Mouse (Mus musculus): ENCODE results near the gene Spon1. TPM values are rescaled to one million over a fixed set of nuclear protein-coding genes. Genes with fewer than 3 reads are reported as not detected.

The Spon1 gene
- polyA plus RNA-seq, 1 experiment, result not detected

DNA sequence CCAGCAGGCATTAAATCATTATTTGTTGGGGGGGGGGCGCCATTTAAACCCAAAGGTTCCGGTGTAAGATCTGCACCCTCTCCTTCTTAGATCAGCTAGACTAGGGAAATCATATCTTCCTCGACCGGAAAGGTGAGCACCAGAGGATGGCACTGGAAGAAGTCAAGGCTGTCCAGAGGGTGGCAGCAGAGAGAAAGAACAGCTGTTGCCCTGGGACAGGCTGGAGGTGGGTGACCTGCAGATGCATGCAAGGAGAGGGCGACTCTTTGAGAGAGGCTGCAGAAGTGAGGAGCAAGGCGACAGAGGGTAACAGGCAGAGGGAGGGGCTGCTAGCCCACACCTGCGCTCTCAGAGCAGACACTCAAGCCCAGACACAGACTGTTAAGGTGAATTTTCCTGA, 8.2 kb downstream of the Spon1 start:
- Histone ChIP-seq H3K4me3 (ENCODE audit: insufficient read depth, low read length) (no peak overlapping the region), H3K27ac (ENCODE audit: insufficient read depth, low read depth, low read length) (no peak overlapping the region), H3K4me1 (ENCODE audit: control insufficient read depth, insufficient read depth, low read length) (no peaks in the 10 kb centered on the region)
- 0 out of 2 replicates have a peak, but pooled peaks have one; percentile 9 for TF ChIP-seq CTCF (IDR thresholded peaks at IDR 0.05; ENCODE audit: low read depth, low read length)
- TF ChIP-seq POLR2A (IDR thresholded peaks at IDR 0.05; ENCODE audit: borderline replicate concordance, low read depth, low read length), result no peak

DNA sequence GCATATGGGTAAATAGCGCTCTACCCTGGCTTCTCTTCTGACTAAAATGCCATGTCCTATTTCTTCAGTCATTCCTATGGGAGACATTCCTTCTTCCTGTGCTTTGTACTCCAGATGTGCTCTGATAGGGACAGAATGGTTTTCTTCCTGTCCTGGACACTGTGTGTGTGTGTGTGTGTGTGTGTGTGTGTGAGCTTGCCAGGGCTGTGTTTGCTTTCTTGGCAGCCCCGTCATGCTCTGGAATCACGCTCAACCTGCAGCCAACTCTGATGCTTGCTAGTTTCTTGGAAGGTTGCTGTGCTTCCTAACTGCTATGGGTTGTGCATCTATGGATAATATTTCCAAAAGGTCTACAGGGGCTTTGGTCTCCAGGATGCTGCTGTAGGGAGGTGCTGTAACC, 9.1 kb downstream of the Spon1 start:
- TF ChIP-seq POLR2A (IDR thresholded peaks at IDR 0.05; ENCODE audit: borderline replicate concordance, low read depth, low read length), result no peak
- TF ChIP-seq CTCF (IDR thresholded peaks at IDR 0.05; ENCODE audit: low read depth, low read length), result no peak
- Histone ChIP-seq H3K4me3 (ENCODE audit: insufficient read depth, low read length) (no peak overlapping the region), H3K4me1 (ENCODE audit: control insufficient read depth, insufficient read depth, low read length) (no peaks in the 10 kb centered on the region), H3K27ac (ENCODE audit: insufficient read depth, low read depth, low read length) (no peak overlapping the region)

DNA sequence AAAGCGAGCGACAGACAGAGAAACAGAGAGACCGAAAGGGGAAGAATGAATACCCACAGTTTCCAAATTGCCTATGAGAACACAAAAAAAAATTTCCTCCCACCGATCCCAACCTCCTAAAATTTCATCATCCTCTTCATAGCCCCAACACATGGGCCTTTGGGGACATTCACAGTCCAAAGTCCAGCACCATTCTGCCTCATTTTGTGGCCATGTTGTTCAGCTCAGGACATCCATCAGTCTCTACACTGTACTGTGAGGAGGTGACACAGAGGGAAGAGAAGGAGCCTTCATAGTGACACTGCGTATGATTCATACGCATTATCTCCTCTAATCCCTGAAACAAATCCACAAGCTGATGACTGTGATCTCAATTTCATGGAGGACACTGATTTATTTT, 12.7 kb downstream of the Spon1 start:
- H3K4me1 ChIP-seq (ENCODE audit: control insufficient read depth, insufficient read depth, low read length), result no peaks in the 10 kb centered on the region
- H3K4me3 ChIP-seq (ENCODE audit: insufficient read depth, low read length), result no peak overlapping the region
- TF ChIP-seq POLR2A (IDR thresholded peaks at IDR 0.05; ENCODE audit: borderline replicate concordance, low read depth, low read length) (no peak), CTCF (IDR thresholded peaks at IDR 0.05; ENCODE audit: low read depth, low read length) (no peak)
- no peak overlapping the region for H3K27ac ChIP-seq (ENCODE audit: insufficient read depth, low read depth, low read length)

DNA sequence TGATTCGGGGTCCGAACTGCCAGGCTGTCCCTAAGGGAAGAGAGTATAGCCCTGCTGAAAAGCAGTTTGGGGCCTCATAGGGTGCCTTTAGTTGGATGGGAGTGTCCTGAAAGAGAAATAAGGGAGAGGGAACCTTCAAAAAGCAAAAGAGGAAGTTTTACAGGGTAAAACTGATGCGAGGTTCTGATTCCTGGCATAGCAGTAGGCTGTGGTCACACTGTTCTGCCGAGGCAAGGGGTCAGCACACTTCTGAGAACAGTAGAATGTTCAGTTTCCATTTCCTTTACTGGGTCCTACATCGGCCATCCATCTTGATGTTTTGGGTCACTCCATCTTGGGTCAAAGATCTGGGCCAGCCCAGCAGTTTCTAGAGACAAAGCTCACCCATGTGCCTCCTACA, 14.5 kb downstream of the Spon1 start:
- Histone ChIP-seq H3K27ac (ENCODE audit: insufficient read depth, low read depth, low read length) (no peak overlapping the region), H3K4me3 (ENCODE audit: insufficient read depth, low read length) (no peak overlapping the region), H3K4me1 (ENCODE audit: control insufficient read depth, insufficient read depth, low read length) (no peaks in the 10 kb centered on the region)
- no peak for TF ChIP-seq CTCF (IDR thresholded peaks at IDR 0.05; ENCODE audit: low read depth, low read length)
- TF ChIP-seq POLR2A (IDR thresholded peaks at IDR 0.05; ENCODE audit: borderline replicate concordance, low read depth, low read length), result no peak

DNA sequence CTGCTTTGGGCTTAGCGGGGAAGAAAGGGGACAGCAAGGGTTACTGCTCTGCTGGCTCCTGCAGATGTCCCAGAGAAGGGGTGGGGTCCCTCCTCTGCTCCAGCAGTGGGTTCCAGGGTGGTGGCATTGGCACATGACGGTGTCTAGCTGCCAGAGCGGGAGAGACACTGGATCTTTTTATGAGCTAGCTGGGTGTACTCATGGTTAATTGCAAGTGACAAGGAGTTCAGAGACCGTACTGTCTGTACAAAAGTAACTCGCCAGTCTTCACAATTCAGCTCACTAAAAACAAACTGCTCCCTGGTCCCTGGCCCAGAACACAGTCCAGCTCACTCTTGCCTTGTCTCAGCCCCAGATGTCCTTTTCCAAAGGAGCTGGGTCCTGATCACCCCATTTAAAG, 26.2 kb downstream of the Spon1 start:
- no peak overlapping the region for H3K27ac ChIP-seq (ENCODE audit: insufficient read depth, low read depth, low read length)
- no peak overlapping the region for H3K4me3 ChIP-seq (ENCODE audit: insufficient read depth, low read length)
- TF ChIP-seq POLR2A (IDR thresholded peaks at IDR 0.05; ENCODE audit: borderline replicate concordance, low read depth, low read length), result no peak
- TF ChIP-seq CTCF (IDR thresholded peaks at IDR 0.05; ENCODE audit: low read depth, low read length), result no peak
- no peaks in the 10 kb centered on the region for H3K4me1 ChIP-seq (ENCODE audit: control insufficient read depth, insufficient read depth, low read length)

DNA sequence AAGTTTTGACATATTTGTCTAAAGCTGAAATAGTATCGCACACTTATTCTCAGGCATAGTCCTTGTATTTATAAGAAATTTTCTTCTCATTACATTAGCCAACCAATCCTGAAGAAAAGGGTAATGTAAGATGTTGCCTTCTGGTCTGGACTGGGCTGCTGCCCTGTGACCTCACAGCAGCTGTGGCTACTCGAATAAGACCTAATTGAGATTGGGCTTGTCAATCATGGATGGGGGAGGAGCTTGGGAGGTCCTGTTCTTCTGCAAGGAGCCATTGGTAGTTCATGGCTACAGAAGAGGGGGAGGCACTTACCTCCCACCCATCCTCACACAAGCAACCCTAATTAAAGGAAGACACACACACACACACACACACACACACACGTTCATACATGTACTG, 27.1 kb downstream of the Spon1 start:
- Histone ChIP-seq H3K27ac (ENCODE audit: insufficient read depth, low read depth, low read length) (no peak overlapping the region), H3K4me1 (ENCODE audit: control insufficient read depth, insufficient read depth, low read length) (no peaks in the 10 kb centered on the region)
- no peak for TF ChIP-seq CTCF (IDR thresholded peaks at IDR 0.05; ENCODE audit: low read depth, low read length)
- no peak for TF ChIP-seq POLR2A (IDR thresholded peaks at IDR 0.05; ENCODE audit: borderline replicate concordance, low read depth, low read length)

DNA sequence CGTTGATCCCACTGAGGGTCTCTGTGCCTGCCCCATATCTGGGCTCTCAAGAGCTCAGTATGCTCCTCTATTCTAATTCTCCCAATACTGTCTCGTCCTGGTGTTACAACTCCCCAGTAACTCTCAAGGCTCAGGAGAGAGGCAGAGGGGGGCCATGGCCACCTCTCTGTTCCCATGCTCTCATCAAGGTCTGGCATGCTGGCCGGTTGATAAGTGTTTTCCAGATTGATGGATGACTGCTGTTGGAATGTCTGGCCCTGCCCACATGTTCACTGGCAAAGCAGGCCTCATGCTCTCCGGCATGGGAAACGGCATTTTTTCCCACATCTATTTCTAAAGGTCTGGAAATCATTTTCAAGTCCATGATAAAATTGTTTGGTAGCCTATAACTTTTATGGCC, 29.4 kb downstream of the Spon1 start:
- no peak overlapping the region for H3K4me3 ChIP-seq (ENCODE audit: insufficient read depth, low read length)
- H3K27ac ChIP-seq (ENCODE audit: insufficient read depth, low read depth, low read length), result no peak overlapping the region
- no peaks in the 10 kb centered on the region for H3K4me1 ChIP-seq (ENCODE audit: control insufficient read depth, insufficient read depth, low read length)
- TF ChIP-seq POLR2A (IDR thresholded peaks at IDR 0.05; ENCODE audit: borderline replicate concordance, low read depth, low read length), result no peak
- TF ChIP-seq CTCF (IDR thresholded peaks at IDR 0.05; ENCODE audit: low read depth, low read length), result no peak

More for the DNA sequence above, 27.1 kb downstream of the Spon1 start:
- H3K4me3 ChIP-seq (ENCODE audit: insufficient read depth, low read length), result no peak overlapping the region

DNA sequence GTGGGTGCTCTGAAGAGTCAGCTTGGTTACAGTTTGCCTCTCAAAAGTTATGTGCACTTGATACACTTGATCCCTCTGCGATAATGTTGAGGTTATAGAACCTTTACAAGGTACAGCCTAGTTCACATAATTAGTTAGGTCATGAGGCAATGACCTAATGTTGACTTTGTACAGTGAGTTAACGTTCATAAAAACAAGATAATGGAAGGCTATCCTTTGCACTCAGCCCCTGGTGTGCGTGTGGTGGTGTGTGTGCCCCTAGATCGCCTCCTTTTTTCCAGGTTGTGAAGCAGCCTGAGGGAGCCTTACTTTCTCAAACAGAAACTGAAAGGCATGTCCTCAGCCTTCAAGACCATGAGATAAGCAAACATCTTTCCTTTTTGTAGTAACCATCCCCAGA, 31.3 kb downstream of the Spon1 start:
- Histone ChIP-seq H3K4me3 (ENCODE audit: insufficient read depth, low read length) (no peak overlapping the region), H3K4me1 (ENCODE audit: control insufficient read depth, insufficient read depth, low read length) (no peaks in the 10 kb centered on the region)
- TF ChIP-seq POLR2A (IDR thresholded peaks at IDR 0.05; ENCODE audit: borderline replicate concordance, low read depth, low read length) (no peak), CTCF (IDR thresholded peaks at IDR 0.05; ENCODE audit: low read depth, low read length) (no peak)

DNA sequence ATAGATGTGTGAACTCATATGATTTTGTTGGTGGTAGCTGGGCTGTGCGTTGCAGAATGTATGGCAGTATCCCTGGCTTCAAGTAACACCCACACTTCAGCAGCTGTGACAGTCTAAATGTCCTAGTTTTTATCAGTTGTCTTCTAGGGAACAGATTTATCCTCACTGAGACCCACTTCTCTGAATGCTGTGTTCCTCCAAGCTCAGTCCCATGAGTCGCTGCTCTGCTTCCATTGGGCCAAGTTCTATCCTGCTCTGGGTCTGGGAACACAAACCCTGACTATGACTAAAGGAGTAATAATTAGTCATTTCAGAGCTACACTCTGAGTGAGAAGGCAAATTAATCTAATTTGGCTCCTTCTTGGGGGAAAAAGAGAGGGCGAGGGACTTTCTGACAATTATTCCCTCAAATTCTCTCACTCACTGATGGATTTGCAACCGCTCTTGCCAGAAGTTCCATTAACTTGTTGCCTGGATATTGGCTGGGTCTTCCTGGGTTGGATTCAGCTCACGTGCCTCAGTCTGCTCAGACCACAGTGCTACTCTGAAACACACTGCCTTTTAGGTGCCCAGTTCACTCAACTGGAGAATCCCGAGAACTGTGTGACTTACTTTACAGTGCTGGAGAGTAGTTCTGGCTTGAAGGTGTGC, 32.9 kb downstream of the Spon1 start:
- H3K4me3 ChIP-seq (ENCODE audit: insufficient read depth, low read length), result no peak overlapping the region
- TF ChIP-seq POLR2A (IDR thresholded peaks at IDR 0.05; ENCODE audit: borderline replicate concordance, low read depth, low read length), result no peak
- no peak for TF ChIP-seq CTCF (IDR thresholded peaks at IDR 0.05; ENCODE audit: low read depth, low read length)
- no peaks in the 10 kb centered on the region for H3K4me1 ChIP-seq (ENCODE audit: control insufficient read depth, insufficient read depth, low read length)

More for the DNA sequence above, 31.3 kb downstream of the Spon1 start:
- no peak overlapping the region for H3K27ac ChIP-seq (ENCODE audit: insufficient read depth, low read depth, low read length)

DNA sequence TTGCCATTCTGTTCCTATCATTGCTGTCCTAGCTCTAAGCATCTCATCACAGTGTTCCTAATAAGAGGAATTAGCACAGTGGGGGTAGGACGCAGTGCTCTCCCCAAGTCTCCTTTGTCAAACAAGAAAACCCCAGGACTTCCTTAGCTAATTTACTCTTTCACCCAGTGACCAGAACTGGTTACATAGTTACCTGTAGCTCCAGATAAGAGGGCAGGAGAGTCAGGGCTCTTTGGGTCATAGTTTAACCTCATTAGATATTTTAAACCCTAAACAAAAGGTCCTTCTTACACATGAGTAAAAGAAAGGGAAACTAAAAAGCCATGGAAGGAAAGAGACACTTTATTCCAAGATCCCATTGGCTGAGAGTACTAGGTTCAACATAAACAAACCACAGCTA, 44.0 kb downstream of the Spon1 start:
- no peaks in the 10 kb centered on the region for H3K4me1 ChIP-seq (ENCODE audit: control insufficient read depth, insufficient read depth, low read length)
- no peak for TF ChIP-seq POLR2A (IDR thresholded peaks at IDR 0.05; ENCODE audit: borderline replicate concordance, low read depth, low read length)
- TF ChIP-seq CTCF (IDR thresholded peaks at IDR 0.05; ENCODE audit: low read depth, low read length), result no peak

More for the DNA sequence above, 32.9 kb downstream of the Spon1 start:
- no peak overlapping the region for H3K27ac ChIP-seq (ENCODE audit: insufficient read depth, low read depth, low read length)

More for the DNA sequence above, 44.0 kb downstream of the Spon1 start:
- Histone ChIP-seq H3K27ac (ENCODE audit: insufficient read depth, low read depth, low read length) (no peak overlapping the region), H3K4me3 (ENCODE audit: insufficient read depth, low read length) (no peak overlapping the region)

Data from bone marrow macrophage, adult 2 months (primary cell).